Mouse (Mus musculus) midbrain, embryonic 11.5 days (tissue): ENCODE data around the gene Slc22a4. TPM values are rescaled to one million over a fixed set of nuclear protein-coding genes. Genes with fewer than 3 reads are reported as not detected.

Experiments
- ATAC-seq: fragments of 200-750 bp; cut with Nextera tagmentation; 2 replicates; pipeline ENCODE4 v1.8.0; 2017; ENCODE audit warnings: moderate TSS enrichment, moderate library complexity; ENCODE audit not compliant: low FRiP score
- DNase-seq: peaks from one replicate; pipeline ENCODE4 v3.0.0; 2015; ENCODE audit warnings: low spot score; ENCODE audit errors: missing footprints
- H3K27ac ChIP-seq: fragments of 300-500 bp; sonication (generic); 2 replicates; pipeline ENCODE4 v1.5.1; 2014; ENCODE audit warnings: low read depth, low read length
- H3K27me3 ChIP-seq: fragments of 300-500 bp; sonication (generic); 2 replicates; pipeline ENCODE4 v1.6.1; 2014; ENCODE audit warnings: mild to moderate bottlenecking, low read length, moderate library complexity, mixed read lengths; ENCODE audit not compliant: control insufficient read depth, insufficient read depth
- H3K36me3 ChIP-seq: fragments of 300-500 bp; sonication (generic); 2 replicates; pipeline ENCODE4 v1.6.1; 2014; ENCODE audit warnings: mild to moderate bottlenecking, low read length, moderate library complexity, mixed read lengths; ENCODE audit not compliant: control insufficient read depth, insufficient read depth
- H3K4me1 ChIP-seq: fragments of 300-500 bp; sonication (generic); 2 replicates; pipeline ENCODE4 v1.6.1; 2014; ENCODE audit warnings: low read length; ENCODE audit not compliant: control insufficient read depth, insufficient read depth
- H3K4me2 ChIP-seq: fragments of 300-500 bp; sonication (generic); 2 replicates; pipeline ENCODE4 v1.6.1; 2014; ENCODE audit warnings: mild to moderate bottlenecking, moderate library complexity
- H3K4me3 ChIP-seq: fragments of 300-500 bp; sonication (generic); 2 replicates; pipeline ENCODE4 v1.5.1; 2014; ENCODE audit warnings: low read depth, low read length
- H3K9ac ChIP-seq: fragments of 300-500 bp; sonication (generic); 2 replicates; pipeline ENCODE4 v1.6.1; 2014; ENCODE audit warnings: low read length
- H3K9me3 ChIP-seq: fragments of 300-500 bp; sonication (generic); 2 replicates; pipeline ENCODE4 v1.6.1; 2016; ENCODE audit warnings: low read length; ENCODE audit not compliant: control insufficient read depth
- WGBS: fragments of 180-500 bp; shearing (Covaris S2); extraction: QIAGEN DNeasy Blood & Tissue Kit; methylation state at CpG from one replicate; pipeline ENCODE4 v1.1.7; 2014; 5-methylcytosine and 5-hydroxymethylcytosine counted together
- polyA plus RNA-seq: library from polyadenylated mRNA; unstranded; fragments of >200 nt; fragmentation: Nextera tagmentation; extraction: Ambion mirVana; gene quantifications from 2 replicates; pipeline ENCODE4 v1.2.1, GENCODE M21; 2014

Gene Slc22a4
- polyA plus RNA-seq, 1 experiment from 2014 or later, result 1.4 TPM

DNA sequence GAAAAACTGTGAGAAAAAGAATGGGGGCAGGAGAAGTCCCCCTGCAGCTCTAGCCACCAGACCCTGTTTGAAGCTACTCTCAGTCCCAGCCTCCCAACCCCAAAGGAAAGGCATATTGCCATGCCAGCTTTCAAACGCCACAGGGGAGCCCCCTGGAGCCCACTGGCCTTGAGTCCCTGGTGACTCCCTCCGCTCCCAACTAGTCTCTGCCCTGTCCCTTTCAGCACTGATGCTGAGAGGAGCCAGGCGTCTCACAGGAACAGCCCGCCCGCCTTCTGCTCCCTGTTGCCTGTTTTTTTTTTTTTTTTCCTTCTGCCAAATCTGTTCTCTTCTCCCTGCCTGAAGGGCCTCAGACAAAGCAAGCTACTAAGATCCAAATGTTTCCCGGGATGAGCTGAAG lies 30.8 kb upstream of the Slc22a4 start:
- peaks cover 18% of the 10 kb centered on the region for H3K4me1 ChIP-seq
- no peak for DNase-seq
- 15% methylated on average over 6 of the region's 6 CpGs for WGBS

DNA sequence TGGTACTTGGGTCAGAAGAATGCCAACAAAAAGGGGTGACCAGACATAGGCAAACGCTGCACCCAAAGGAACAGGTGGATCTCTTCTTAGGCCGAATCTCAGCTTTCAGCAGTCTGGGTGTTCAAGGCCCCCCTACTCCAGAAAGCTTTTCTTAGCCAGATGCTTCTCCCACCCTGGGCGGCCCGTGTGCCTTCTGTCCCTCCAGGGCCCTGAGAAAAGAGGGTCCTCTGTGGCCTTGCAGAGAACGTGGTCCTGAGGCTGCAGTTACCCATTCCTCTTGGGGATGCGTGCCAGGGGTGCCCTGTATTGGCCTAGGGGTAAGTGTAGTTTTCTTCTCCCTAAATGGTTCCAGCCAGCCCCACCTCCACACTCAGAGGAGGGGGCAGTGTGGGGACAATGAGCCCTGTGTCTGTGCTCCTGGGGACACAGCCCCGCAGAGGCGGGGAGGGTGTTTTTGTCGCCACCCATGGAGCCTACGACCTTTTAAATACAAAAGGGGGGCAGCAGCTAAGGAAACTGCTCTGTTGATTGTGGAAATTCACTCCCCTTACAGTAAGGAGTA lies 30.2 kb upstream of the Slc22a4 start:
- 31% methylated on average over 10 of the region's 10 CpGs for WGBS
- no peak overlapping the region for H3K27ac ChIP-seq
- H3K9me3 ChIP-seq, result no peaks in the 10 kb centered on the region
- no peak for DNase-seq
- H3K27me3 ChIP-seq, result no peaks in the 10 kb centered on the region
- H3K4me2 ChIP-seq, result no peak overlapping the region
- ATAC-seq, result 0 out of 2 replicates have a peak, but pooled peaks have one; percentile 46
- no peak overlapping the region for H3K4me3 ChIP-seq
- H3K9ac ChIP-seq, result peak overlapping the region; percentile 0; the same call in 1 of the 2 replicates
- H3K36me3 ChIP-seq, result no peaks in the 10 kb centered on the region
- peaks cover 18% of the 10 kb centered on the region for H3K4me1 ChIP-seq

More for the DNA sequence above, 30.8 kb upstream of the Slc22a4 start:
- Histone ChIP-seq H3K36me3 (no peaks in the 10 kb centered on the region), H3K9me3 (no peaks in the 10 kb centered on the region), H3K27ac (no peak overlapping the region), H3K27me3 (no peaks in the 10 kb centered on the region), H3K4me3 (no peak overlapping the region), H3K9ac (no peak overlapping the region), H3K4me2 (no peak overlapping the region)
- ATAC-seq, result no peak

- 33% methylated on average over 2 of the region's 2 CpGs for WGBS
- no peak for ATAC-seq
- no peak overlapping the region for H3K4me3 ChIP-seq
- no peaks in the 10 kb centered on the region for H3K9me3 ChIP-seq
- H3K4me2 ChIP-seq, result no peak overlapping the region
- H3K9ac ChIP-seq, result no peak overlapping the region
- H3K27ac ChIP-seq, result no peak overlapping the region
- H3K4me1 ChIP-seq, result peaks cover 18% of the 10 kb centered on the region
- H3K27me3 ChIP-seq, result no peaks in the 10 kb centered on the region
- no peaks in the 10 kb centered on the region for H3K36me3 ChIP-seq
- peak; percentile 82 for DNase-seq
Observed at GRCm38 (mm10) chr11:54057428-54057827, 29.5 kb upstream of the Slc22a4 start.

DNA sequence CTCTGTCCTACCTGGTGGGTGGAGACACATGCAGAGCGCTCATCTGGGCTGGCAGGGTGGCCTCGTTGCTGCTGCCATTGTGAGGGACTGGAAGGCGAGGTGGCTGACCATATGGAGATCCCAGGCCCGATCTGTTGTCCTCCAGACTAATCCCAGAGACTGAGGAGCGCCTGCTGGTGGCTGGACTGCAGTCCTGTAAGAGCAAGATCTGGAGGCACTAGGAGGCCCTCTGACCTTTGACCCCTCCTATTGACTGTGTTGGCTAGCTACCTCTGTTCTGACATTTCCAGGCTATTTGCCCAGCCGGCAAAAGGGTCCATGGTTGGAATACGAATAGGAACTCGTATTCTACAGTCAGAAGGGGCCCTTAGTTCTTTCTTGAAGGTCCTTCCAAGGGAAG lies 28.2 kb upstream of the Slc22a4 start:
- no peak overlapping the region for H3K27ac ChIP-seq
- peaks cover 18% of the 10 kb centered on the region for H3K4me1 ChIP-seq
- no peaks in the 10 kb centered on the region for H3K27me3 ChIP-seq
- H3K9ac ChIP-seq, result no peak overlapping the region
- H3K4me2 ChIP-seq, result no peak overlapping the region
- H3K4me3 ChIP-seq, result no peak overlapping the region
- DNase-seq (peak; percentile 86), ATAC-seq (no peak)
- no peaks in the 10 kb centered on the region for H3K9me3 ChIP-seq
- WGBS, result 16% methylated on average over 8 of the region's 8 CpGs
- H3K36me3 ChIP-seq, result no peaks in the 10 kb centered on the region

GRCm38 (mm10) chr11:54054257-54054656 lies 26.4 kb upstream of the Slc22a4 start:
- WGBS, result 32% methylated on average over 6 of the region's 6 CpGs
- no peaks in the 10 kb centered on the region for H3K36me3 ChIP-seq
- DNase-seq (peak; percentile 84), ATAC-seq (no peak)
- H3K27ac ChIP-seq, result no peak overlapping the region
- H3K27me3 ChIP-seq, result no peaks in the 10 kb centered on the region
- no peak overlapping the region for H3K4me2 ChIP-seq
- H3K9ac ChIP-seq, result no peak overlapping the region
- no peaks in the 10 kb centered on the region for H3K9me3 ChIP-seq
- peaks cover 18% of the 10 kb centered on the region for H3K4me1 ChIP-seq
- no peak overlapping the region for H3K4me3 ChIP-seq

DNA sequence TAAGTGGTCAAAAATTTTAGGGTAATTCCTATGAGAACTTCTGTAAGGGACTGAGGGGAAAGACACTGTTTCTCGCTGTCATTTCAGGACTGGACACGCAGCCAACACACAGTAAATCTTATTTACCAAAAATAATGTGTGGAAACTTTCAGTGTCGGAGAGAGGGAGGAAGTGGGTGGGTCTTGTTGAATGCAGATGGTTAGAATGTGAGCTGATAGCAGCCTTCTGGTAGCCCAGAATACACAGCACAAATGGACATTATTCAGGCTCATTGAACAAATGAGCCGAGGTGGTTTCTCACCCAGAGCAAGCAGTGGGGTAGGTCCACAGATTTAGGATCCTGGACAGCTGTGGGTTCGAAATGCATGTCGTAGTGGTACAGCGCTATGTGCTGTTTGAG lies 25.2 kb upstream of the Slc22a4 start:
- Histone ChIP-seq H3K4me2 (no peak overlapping the region), H3K36me3 (no peaks in the 10 kb centered on the region), H3K9ac (no peak overlapping the region), H3K4me3 (no peak overlapping the region), H3K27ac (no peak overlapping the region), H3K4me1 (peaks cover 12% of the 10 kb centered on the region), H3K27me3 (no peaks in the 10 kb centered on the region), H3K9me3 (no peaks in the 10 kb centered on the region)
- ATAC-seq (no peak), DNase-seq (no peak)
- 92% methylated on average over 7 of the region's 7 CpGs for WGBS

DNA sequence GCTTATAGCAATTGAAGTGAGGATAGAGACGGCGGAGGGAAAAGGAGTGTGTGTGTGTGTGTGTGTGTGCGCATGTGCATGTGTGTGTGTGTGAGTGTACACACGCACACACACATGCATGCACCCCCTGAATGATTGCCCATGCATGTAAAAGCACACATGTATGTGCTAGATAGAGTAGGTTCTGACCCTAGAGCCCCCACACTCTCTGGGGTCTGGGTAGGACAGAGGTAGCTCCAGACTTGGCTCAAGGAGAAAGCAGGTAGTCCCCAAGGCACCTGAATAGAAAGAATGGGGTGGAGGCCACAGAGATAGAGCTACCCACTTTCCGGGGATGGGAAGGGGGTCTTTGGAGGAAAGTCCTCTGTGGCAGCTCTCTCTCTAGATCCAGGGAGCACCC lies 24.2 kb upstream of the Slc22a4 start:
- no peak overlapping the region for H3K27ac ChIP-seq
- 87% methylated on average over 5 of the region's 5 CpGs for WGBS
- no peak overlapping the region for H3K9ac ChIP-seq
- H3K27me3 ChIP-seq, result no peaks in the 10 kb centered on the region
- DNase-seq (peak; percentile 69), ATAC-seq (no peak)
- H3K9me3 ChIP-seq, result no peaks in the 10 kb centered on the region
- no peak overlapping the region for H3K4me3 ChIP-seq
- no peak overlapping the region for H3K4me2 ChIP-seq
- H3K36me3 ChIP-seq, result no peaks in the 10 kb centered on the region
- peaks cover 5% of the 10 kb centered on the region for H3K4me1 ChIP-seq

DNA sequence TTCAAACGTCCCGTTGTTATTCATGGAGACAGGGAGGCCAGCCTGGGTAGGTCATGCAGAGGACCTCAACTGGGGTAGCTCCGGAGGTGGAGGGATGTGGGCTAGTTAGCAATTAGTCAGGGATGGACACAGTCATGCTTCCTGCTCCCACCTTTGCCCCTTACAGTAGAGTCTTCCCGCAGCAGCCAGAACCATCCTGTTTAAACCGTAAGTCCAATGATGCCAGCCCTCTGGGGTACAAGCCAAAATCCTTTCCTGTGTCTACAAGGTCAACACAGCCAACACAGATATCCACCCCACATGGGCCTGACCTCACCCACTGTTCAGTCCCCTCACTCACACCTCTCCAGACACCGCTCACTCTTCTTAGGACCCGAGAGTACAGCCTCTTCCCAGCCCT lies 23.3 kb upstream of the Slc22a4 start:
- H3K36me3 ChIP-seq, result no peaks in the 10 kb centered on the region
- H3K9me3 ChIP-seq, result no peaks in the 10 kb centered on the region
- peaks cover 2% of the 10 kb centered on the region; the same call in 1 of the 2 replicates for H3K4me1 ChIP-seq
- no peak for ATAC-seq
- DNase-seq, result peak; percentile 59
- H3K27ac ChIP-seq, result no peak overlapping the region
- no peak overlapping the region for H3K4me3 ChIP-seq
- 88% methylated on average over 7 of the region's 7 CpGs for WGBS
- no peak overlapping the region for H3K9ac ChIP-seq
- no peak overlapping the region for H3K4me2 ChIP-seq
- H3K27me3 ChIP-seq, result no peaks in the 10 kb centered on the region

DNA sequence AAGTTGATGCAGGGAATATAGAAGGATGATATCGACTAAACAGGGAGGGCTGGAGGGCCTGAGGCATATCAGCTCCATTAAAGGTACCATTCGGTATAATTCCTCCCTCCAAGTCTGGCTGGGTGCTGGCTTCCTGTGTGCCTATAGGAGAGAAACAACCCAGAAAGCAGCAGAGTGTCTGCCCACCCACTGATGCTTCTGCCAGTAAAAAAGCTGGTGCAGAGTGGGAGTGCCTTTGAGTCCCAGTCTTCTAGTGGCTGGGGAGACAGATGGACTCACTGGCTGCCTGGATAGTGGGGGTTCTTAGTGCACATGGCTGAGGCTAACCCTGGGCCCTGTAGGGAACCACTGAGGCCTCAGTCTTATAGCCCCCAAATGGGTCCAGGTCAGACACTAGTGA lies 22.3 kb upstream of the Slc22a4 start:
- no peaks in the 10 kb centered on the region for H3K4me1 ChIP-seq
- no peak overlapping the region for H3K27ac ChIP-seq
- no peaks in the 10 kb centered on the region for H3K9me3 ChIP-seq
- DNase-seq (peak; percentile 39), ATAC-seq (no peak)
- no peak overlapping the region for H3K9ac ChIP-seq
- WGBS, result 77% methylated on average over 2 of the region's 2 CpGs
- H3K4me3 ChIP-seq, result no peak overlapping the region
- no peaks in the 10 kb centered on the region for H3K27me3 ChIP-seq
- H3K4me2 ChIP-seq, result no peak overlapping the region
- H3K36me3 ChIP-seq, result no peaks in the 10 kb centered on the region
